Mouse (Mus musculus): ENCODE data around the gene Gab2.

- TF ChIP-seq MYOD1 (IDR thresholded peaks at IDR 0.05; ENCODE audit: control insufficient read depth, insufficient read length, low read depth) (no peak), USF1 (IDR thresholded peaks at IDR 0.05; ENCODE audit: low read depth) (no peak), CTCF (IDR thresholded peaks at IDR 0.05; ENCODE audit: control insufficient read depth, insufficient read depth, insufficient read length) (no peak), MYOG (IDR thresholded peaks at IDR 0.05; ENCODE audit: control insufficient read depth, extremely low read depth, insufficient read length) (no peak), FOSL1 (IDR thresholded peaks at IDR 0.05; ENCODE audit: insufficient read depth, low read length, poor library complexity, severe bottlenecking) (no peak), MAX (IDR thresholded peaks at IDR 0.05) (no peak), CEBPB (IDR thresholded peaks at IDR 0.05; ENCODE audit: low read depth) (no peak)
Measured at GRCm38 (mm10) chr7:97108119-97108518, 26.7 kb downstream of the Gab2 start.

All from C2C12 (cell line).